Mouse (Mus musculus) neutrophil, adult 59 days (primary cell): ENCODE results near the gene Etv1. TPM values are rescaled to one million over a fixed set of nuclear protein-coding genes. Genes with fewer than 3 reads are reported as not detected.

ENCODE experiments used
- total RNA-seq, 2 experiments: library from RNA; stranded (reverse); gene quantifications; 1 replicate in 1 of 2; 2 replicates in 1 of 2; pipeline ENCODE4 v1.2.4; 2023

Etv1 gene
- 1 to 10 TPM in 1 of 2 experiments, under 1 TPM in 1; 0.62 to 1.1 TPM for total RNA-seq

GRCm38 (mm10) chr12:38779186-38779777 lies at the start of gene Etv1:
Gene Etv1 (plus strand): TSS chr12:38779380.

